Mouse (Mus musculus) liver, embryonic 14.5 days (tissue): ENCODE results near the gene Dnajb4. TPM values are rescaled to one million over a fixed set of nuclear protein-coding genes. Genes with fewer than 3 reads are reported as not detected.

Source experiments
- ATAC-seq: fragments of 200-750 bp; cut with Nextera tagmentation; 2 replicates; pipeline ENCODE4 v1.8.0; 2017; ENCODE audit warnings: moderate number of reproducible peaks, mild to moderate bottlenecking, moderate library complexity; ENCODE audit not compliant: insufficient read depth
- DNase-seq, 3 experiments: peaks; one replicate each; pipeline ENCODE4 v3.0.0-alpha.2; 2012 to 2013; ENCODE audit warnings: low read depth in 3 of 3, low spot score in 3 of 3
- H3K27ac ChIP-seq: fragments of 300-500 bp; sonication (generic); 2 replicates; pipeline ENCODE4 v1.5.1; 2014; ENCODE audit warnings: moderate library complexity, mild to moderate bottlenecking, control low read depth, inconsistent platforms
- H3K27me3 ChIP-seq: fragments of 300-500 bp; sonication (generic); 2 replicates; pipeline ENCODE4 v1.6.1; 2014; ENCODE audit warnings: mild to moderate bottlenecking, low read length, moderate library complexity; ENCODE audit not compliant: control insufficient read depth, insufficient read depth
- H3K36me3 ChIP-seq: fragments of 300-500 bp; sonication (generic); replicated peaks from 2 replicates; pipeline ENCODE4 v1.6.1; 2014; ENCODE audit warnings: low read depth; ENCODE audit not compliant: control insufficient read depth, insufficient read depth
- H3K4me1 ChIP-seq, 2 experiments: fragments of 200-500 bp in 1 of 2; fragments of 300-500 bp in 1 of 2; sonication (generic) in 1 of 2; replicated peaks; 2 replicates each; pipeline ENCODE4 v1.6.1; 2012 to 2014; ENCODE audit warnings: antibody characterized with exemption in 1 of 2, inconsistent platforms in 1 of 2, low read length in 1 of 2; ENCODE audit not compliant: control insufficient read depth in 2 of 2, insufficient read depth in 2 of 2
- H3K4me2 ChIP-seq: fragments of 300-500 bp; sonication (generic); 2 replicates; pipeline ENCODE4 v1.6.1; 2014; ENCODE audit warnings: low read depth, mild to moderate bottlenecking, control low read depth, moderate library complexity
- H3K4me3 ChIP-seq, 2 experiments: fragments of 200-500 bp in 1 of 2; fragments of 300-500 bp in 1 of 2; sonication (generic) in 1 of 2; 2 replicates each; pipeline ENCODE4 v1.5.1; 2012 to 2014; ENCODE audit warnings: low read depth in 2 of 2, low read length in 2 of 2, mild to moderate bottlenecking in 2 of 2, control low read depth in 1 of 2, inconsistent platforms in 1 of 2, moderate library complexity in 1 of 2; ENCODE audit not compliant: insufficient read depth in 1 of 2
- H3K9ac ChIP-seq: fragments of 300-500 bp; sonication (generic); replicated peaks from 2 replicates; pipeline ENCODE4 v1.6.1; 2014; ENCODE audit warnings: mild to moderate bottlenecking, control low read depth, moderate library complexity
- H3K9me3 ChIP-seq: fragments of 300-500 bp; sonication (generic); 2 replicates; pipeline ENCODE4 v1.6.1; 2016; ENCODE audit warnings: low read length, mixed read lengths; ENCODE audit not compliant: control insufficient read depth
- CTCF ChIP-seq: IDR thresholded peaks from 2 replicates; pipeline ENCODE4 v1.5.1; 2016; ENCODE audit warnings: antibody characterized with exemption, low read depth, control low read depth
- EP300 ChIP-seq: IDR thresholded peaks from 2 replicates; pipeline ENCODE4 v1.6.1; 2016; ENCODE audit warnings: antibody characterized with exemption, low read depth
- WGBS: fragments of 180-500 bp; shearing (Covaris S2); extraction: QIAGEN DNeasy Blood & Tissue Kit; methylation state at CpG from one replicate; pipeline ENCODE4 v1.1.7; 2014; ENCODE audit not compliant: insufficient replicate concordance; 5-methylcytosine and 5-hydroxymethylcytosine counted together
- polyA plus RNA-seq, 2 experiments: library from polyadenylated mRNA; depleted of rRNA in 1 of 2; stranded (reverse) in 1 of 2; unstranded in 1 of 2; fragments of >200 nt; fragmentation: Nextera tagmentation in 1 of 2; extraction: Ambion mirVana in 1 of 2; gene quantifications; 2 replicates each; pipeline versions ENCODE4 v1.2.1 to v1.2.3; 2012 to 2014

The Dnajb4 gene
- polyA plus RNA-seq, 2 experiments = 18.3 to 29.9 TPM

- WGBS = 65% methylated on average over 8 of the region's 8 CpGs
- no peak for TF ChIP-seq CTCF
- H3K9me3 ChIP-seq = no peaks in the 10 kb centered on the region
- no peak overlapping the region for H3K9ac ChIP-seq
- ATAC-seq = no peak
- H3K27me3 ChIP-seq = peaks cover 40% of the 10 kb centered on the region
- no peak overlapping the region for H3K4me2 ChIP-seq
- no peak overlapping the region for H3K27ac ChIP-seq
- no peak overlapping the region for H3K4me3 ChIP-seq
- no peaks in the 10 kb centered on the region for H3K36me3 ChIP-seq
- peaks cover 8 to 21% of the 10 kb centered on the region in 2 experiments for H3K4me1 ChIP-seq
- DNase-seq = no peak
Measured at GRCm38 (mm10) chr3:152163320-152163719, 46.8 kb downstream of the Dnajb4 start.

- Histone ChIP-seq H3K27me3 (peaks cover 15% of the 10 kb centered on the region), H3K9me3 (no peaks in the 10 kb centered on the region), H3K36me3 (no peaks in the 10 kb centered on the region), H3K27ac (no peak overlapping the region), H3K4me1 (peaks cover 8 to 19% of the 10 kb centered on the region in 2 experiments), H3K9ac (no peak overlapping the region), H3K4me2 (no peak overlapping the region), H3K4me3 (no peak overlapping the region)
- TF ChIP-seq CTCF (no peak), EP300 (no peak)
- peak; percentile 36; the same call in 1 of the 2 replicates for ATAC-seq
- no peak for DNase-seq
- WGBS = 32% methylated on average over 4 of the region's 4 CpGs
Measured at GRCm38 (mm10) chr3:152160607-152161006, 49.5 kb downstream of the Dnajb4 start.

- DNase-seq (no peak), ATAC-seq (no peak)
- H3K27ac ChIP-seq = no peak overlapping the region
Measured at GRCm38 (mm10) chr3:152159321-152159720, 50.8 kb downstream of the Dnajb4 start.

GRCm38 (mm10) chr3:152158344-152159291 lies 51.5 kb downstream of the Dnajb4 start:
- Histone ChIP-seq H3K27me3 (no peaks in the 10 kb centered on the region), H3K4me1 (peaks cover 19 to 33% of the 10 kb centered on the region in 2 experiments), H3K27ac (no peak overlapping the region), H3K36me3 (no peaks in the 10 kb centered on the region), H3K4me2 (no peak overlapping the region), H3K9me3 (no peaks in the 10 kb centered on the region), H3K9ac (no peak overlapping the region), H3K4me3 (no peak overlapping the region)
- no peak for DNase-seq
- WGBS = 70% methylated on average over 10 of the region's 10 CpGs
- TF ChIP-seq CTCF (no peak), EP300 (no peak)
- no peak for ATAC-seq

More at GRCm38 (mm10) chr3:152159321-152159720, 50.8 kb downstream of the Dnajb4 start:
- Histone ChIP-seq H3K4me1 (peaks cover 12 to 26% of the 10 kb centered on the region in 2 experiments), H3K9ac (no peak overlapping the region), H3K4me2 (no peak overlapping the region), H3K36me3 (no peaks in the 10 kb centered on the region), H3K9me3 (no peaks in the 10 kb centered on the region), H3K4me3 (no peak overlapping the region), H3K27me3 (peaks cover 2% of the 10 kb centered on the region; the same call in 1 of the 2 replicates)
- no peak for TF ChIP-seq CTCF
- TF ChIP-seq EP300 = no peak

- ATAC-seq (no peak), DNase-seq (no peak)
- Histone ChIP-seq H3K4me3 (no peak overlapping the region), H3K36me3 (no peaks in the 10 kb centered on the region), H3K4me1 (peaks cover 34 to 44% of the 10 kb centered on the region in 2 experiments), H3K27me3 (no peaks in the 10 kb centered on the region), H3K9me3 (no peaks in the 10 kb centered on the region), H3K9ac (no peak overlapping the region), H3K4me2 (no peak overlapping the region), H3K27ac (no peak overlapping the region)
- TF ChIP-seq EP300 (no peak), CTCF (no peak)
- 71% methylated on average over 23 of the region's 23 CpGs for WGBS
Measured at GRCm38 (mm10) chr3:152156816-152157496, 53.1 kb downstream of the Dnajb4 start.
